Mouse (Mus musculus) lung, postnatal 0 days (tissue): ENCODE measurements at regions not wholly inside any gene's neighbourhood (a gene's known extent, or its start where the extent isn't known, plus 50 kb on each side); places are given as distances from the start of the nearest gene placed in this dataset.

Experiments
- CTCF ChIP-seq: IDR thresholded peaks from 2 replicates; pipeline ENCODE4 v1.5.1; 2016; ENCODE audit warnings: antibody characterized with exemption, mild to moderate bottlenecking
- EP300 ChIP-seq: IDR thresholded peaks from 2 replicates; pipeline ENCODE4 v1.6.1; 2016; ENCODE audit warnings: antibody characterized with exemption, mild to moderate bottlenecking, control low read depth

DNA sequence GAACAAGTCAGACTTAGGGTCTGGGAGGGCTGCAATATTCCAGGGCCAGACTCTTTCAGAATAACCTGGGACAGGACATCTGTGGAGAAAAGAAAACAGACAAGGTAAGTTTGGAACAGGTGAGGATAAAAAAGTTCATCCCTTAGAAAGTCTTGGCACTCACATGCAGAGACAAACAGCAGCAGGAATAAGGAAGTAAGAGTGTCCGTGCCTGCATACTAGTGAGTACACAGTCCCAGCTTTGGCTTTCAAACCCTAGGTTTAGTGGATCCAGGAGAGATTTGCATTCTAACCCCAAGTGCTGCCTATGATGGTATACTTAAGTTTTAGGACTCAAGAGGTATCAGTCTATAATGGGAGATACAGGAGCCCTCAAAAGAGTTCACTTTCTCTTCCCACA lies 642.9 kb upstream of the Zfp386 start:
- TF ChIP-seq CTCF = no peak
- no peak for TF ChIP-seq EP300
